Mouse (Mus musculus) embryonic facial prominence, embryonic 15.5 days (tissue): Measurements from ENCODE around the gene Gpld1. TPM values are rescaled to one million over a fixed set of nuclear protein-coding genes. Genes with fewer than 3 reads are reported as not detected.

Experiments used
- ATAC-seq: fragments of 200-750 bp; cut with Nextera tagmentation; 2 replicates; pipeline ENCODE4 v1.8.0; 2017; ENCODE audit warnings: low read depth, moderate TSS enrichment; ENCODE audit not compliant: insufficient number of reproducible peaks, low FRiP score, low TSS enrichment
- H3K27ac ChIP-seq: fragments of 300-500 bp; sonication (generic); replicated peaks from 2 replicates; pipeline ENCODE4 v1.5.1; 2015; ENCODE audit warnings: mild to moderate bottlenecking, inconsistent platforms
- H3K27me3 ChIP-seq: fragments of 300-500 bp; sonication (generic); 2 replicates; pipeline ENCODE4 v1.6.1; 2015; ENCODE audit warnings: inconsistent platforms
- H3K36me3 ChIP-seq: fragments of 300-500 bp; sonication (generic); 2 replicates; pipeline ENCODE4 v1.6.1; 2015; ENCODE audit warnings: mild to moderate bottlenecking, inconsistent platforms
- H3K4me1 ChIP-seq: fragments of 300-500 bp; sonication (generic); 2 replicates; pipeline ENCODE4 v1.6.1; 2015; ENCODE audit warnings: inconsistent platforms
- H3K4me2 ChIP-seq: fragments of 300-500 bp; sonication (generic); replicated peaks from 2 replicates; pipeline ENCODE4 v1.6.1; 2015; ENCODE audit warnings: mild to moderate bottlenecking, inconsistent platforms
- H3K4me3 ChIP-seq: fragments of 300-500 bp; sonication (generic); replicated peaks from 2 replicates; pipeline ENCODE4 v1.5.1; 2015; ENCODE audit warnings: mild to moderate bottlenecking, inconsistent platforms
- H3K9ac ChIP-seq: fragments of 300-500 bp; sonication (generic); 2 replicates; pipeline ENCODE4 v1.6.1; 2015; ENCODE audit warnings: inconsistent platforms
- H3K9me3 ChIP-seq: fragments of 300-500 bp; sonication (generic); replicated peaks from 2 replicates; pipeline ENCODE4 v1.6.1; 2016; ENCODE audit warnings: inconsistent platforms
- WGBS: fragments of 180-500 bp; shearing (Covaris S2); methylation state at CpG from one replicate; pipeline ENCODE4 v1.1.7; 2015; 5-methylcytosine and 5-hydroxymethylcytosine counted together
- polyA plus RNA-seq: library from polyadenylated mRNA; unstranded; fragments of >200 nt; fragmentation: Nextera tagmentation; extraction: Ambion mirVana; gene quantifications from 2 replicates; pipeline ENCODE4 v1.2.1, GENCODE M21; 2015

The Gpld1 gene
- polyA plus RNA-seq, 1 experiment from 2014 or later, result 4.4 TPM

DNA sequence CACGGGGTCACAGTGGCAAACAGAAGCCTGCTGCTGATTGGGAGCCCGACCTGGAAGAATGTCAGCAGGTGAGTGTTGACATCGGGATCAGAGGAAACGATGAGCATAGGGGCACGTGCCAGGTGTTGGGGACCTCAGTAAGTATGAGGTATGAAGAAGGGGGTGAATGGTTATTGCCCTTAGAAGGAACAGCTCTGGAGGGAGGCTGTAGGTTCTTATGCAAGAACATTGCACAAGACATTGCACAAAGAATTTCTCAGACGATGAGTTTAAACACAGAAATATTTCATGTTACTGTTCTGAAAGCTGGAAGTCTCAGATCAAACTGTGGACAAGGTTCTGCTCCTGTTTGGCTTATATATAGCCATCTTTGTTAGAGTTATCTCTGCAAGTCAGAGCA lies 38.1 kb downstream of the Gpld1 start:
- H3K9ac ChIP-seq, result no peak overlapping the region
- H3K27me3 ChIP-seq, result no peaks in the 10 kb centered on the region
- WGBS, result 82% methylated on average over 6 of the region's 6 CpGs

GRCm38 (mm10) chr13:24985435-24985834 lies 42.5 kb downstream of the Gpld1 start:
- H3K27ac ChIP-seq, result no peak overlapping the region
- no peak overlapping the region for H3K9ac ChIP-seq
- no peak overlapping the region for H3K4me2 ChIP-seq
- H3K4me3 ChIP-seq, result no peak overlapping the region
- H3K27me3 ChIP-seq, result no peaks in the 10 kb centered on the region
- 42% methylated on average over 2 of the region's 2 CpGs for WGBS
- H3K4me1 ChIP-seq, result no peaks in the 10 kb centered on the region
- 0 out of 2 replicates have a peak, but pooled peaks cover 10% of the 10 kb centered on the region for H3K36me3 ChIP-seq
- no peaks in the 10 kb centered on the region for H3K9me3 ChIP-seq
- no peak for ATAC-seq

More for the DNA sequence above, 38.1 kb downstream of the Gpld1 start:
- Histone ChIP-seq H3K4me2 (no peak overlapping the region), H3K36me3 (no peaks in the 10 kb centered on the region), H3K4me3 (no peak overlapping the region), H3K4me1 (0 out of 2 replicates have a peak, but pooled peaks cover 3% of the 10 kb centered on the region), H3K9me3 (no peaks in the 10 kb centered on the region), H3K27ac (no peak overlapping the region)
- ATAC-seq, result no peak

DNA sequence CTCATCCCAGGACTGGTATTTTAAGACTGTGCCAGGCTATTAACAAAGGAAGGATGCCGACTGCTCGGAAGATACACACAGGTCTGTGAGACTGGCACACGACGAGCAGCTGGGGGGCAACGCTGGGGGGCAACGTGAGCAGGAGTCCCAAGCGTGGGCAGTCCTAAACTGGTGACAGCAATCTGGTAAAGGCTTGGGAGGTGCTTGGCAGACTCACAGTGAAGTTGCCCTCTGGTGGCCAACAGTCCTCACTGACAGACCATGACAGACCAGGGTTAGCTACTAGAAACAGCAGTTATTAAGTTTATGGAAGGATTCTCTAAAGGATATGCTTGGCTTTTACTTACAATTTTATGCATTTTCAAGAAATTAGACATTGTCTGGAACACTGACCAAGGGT lies 45.4 kb downstream of the Gpld1 start:
- ATAC-seq, result no peak
- Histone ChIP-seq H3K36me3 (peaks cover 17% of the 10 kb centered on the region; the same call in 1 of the 2 replicates), H3K9me3 (no peaks in the 10 kb centered on the region), H3K4me3 (no peak overlapping the region), H3K27ac (no peak overlapping the region), H3K4me2 (no peak overlapping the region), H3K27me3 (no peaks in the 10 kb centered on the region), H3K9ac (no peak overlapping the region), H3K4me1 (no peaks in the 10 kb centered on the region)
- WGBS, result 28% methylated on average over 7 of the region's 7 CpGs

GRCm38 (mm10) chr13:24989006-24989405 lies 46.1 kb downstream of the Gpld1 start:
- H3K36me3 ChIP-seq, result peaks cover 21% of the 10 kb centered on the region
- WGBS, result 78% methylated on average over 6 of the region's 6 CpGs
- no peak overlapping the region for H3K4me2 ChIP-seq
- no peaks in the 10 kb centered on the region for H3K9me3 ChIP-seq
- H3K4me1 ChIP-seq, result no peaks in the 10 kb centered on the region; the same call in 1 of the 2 replicates
- H3K27me3 ChIP-seq, result no peaks in the 10 kb centered on the region
- ATAC-seq, result no peak
- H3K27ac ChIP-seq, result no peak overlapping the region
- no peak overlapping the region for H3K4me3 ChIP-seq
- no peak overlapping the region for H3K9ac ChIP-seq

- Histone ChIP-seq H3K27ac (no peak overlapping the region), H3K9ac (no peak overlapping the region), H3K4me2 (no peak overlapping the region), H3K36me3 (peaks cover 59% of the 10 kb centered on the region), H3K9me3 (no peaks in the 10 kb centered on the region), H3K4me1 (no peaks in the 10 kb centered on the region; the same call in 1 of the 2 replicates), H3K4me3 (no peak overlapping the region), H3K27me3 (no peaks in the 10 kb centered on the region)
- 21% methylated on average over 2 of the region's 2 CpGs for WGBS
- 0 out of 2 replicates have a peak, but pooled peaks have one; percentile 44 for ATAC-seq
Observed at GRCm38 (mm10) chr13:24993160-24993559, 50.2 kb downstream of the Gpld1 start.

- Histone ChIP-seq H3K9me3 (no peaks in the 10 kb centered on the region), H3K27me3 (no peaks in the 10 kb centered on the region), H3K4me2 (no peak overlapping the region), H3K27ac (no peak overlapping the region), H3K9ac (no peak overlapping the region), H3K36me3 (peaks cover 72% of the 10 kb centered on the region), H3K4me1 (no peaks in the 10 kb centered on the region), H3K4me3 (no peak overlapping the region)
- no peak for ATAC-seq
- 88% methylated on average over 2 of the region's 2 CpGs for WGBS
Observed at GRCm38 (mm10) chr13:24999538-24999937, 56.6 kb downstream of the Gpld1 start.

DNA sequence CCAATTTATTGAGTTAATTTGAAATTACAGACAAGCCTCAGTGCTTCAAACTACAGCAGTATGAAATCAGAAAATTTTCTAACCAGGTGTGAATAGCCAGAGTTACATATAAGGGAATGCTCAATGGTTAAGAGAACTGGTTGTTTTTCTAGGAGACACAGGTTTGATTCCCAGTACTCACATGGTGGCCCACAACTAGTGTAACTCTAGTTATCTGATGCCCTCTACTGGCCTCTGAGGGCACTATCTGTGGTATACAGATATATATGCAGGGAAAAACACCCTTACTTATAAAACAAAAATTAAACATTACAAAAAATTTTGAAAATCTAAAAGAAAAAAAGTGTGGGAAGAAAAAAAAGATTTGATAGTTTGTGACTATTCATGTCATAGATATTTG lies 60.0 kb downstream of the Gpld1 start:
- ATAC-seq, result no peak
- Histone ChIP-seq H3K36me3 (peaks cover 57% of the 10 kb centered on the region), H3K4me1 (no peaks in the 10 kb centered on the region), H3K27me3 (no peaks in the 10 kb centered on the region), H3K27ac (no peak overlapping the region), H3K9me3 (no peaks in the 10 kb centered on the region), H3K9ac (no peak overlapping the region), H3K4me2 (no peak overlapping the region), H3K4me3 (no peak overlapping the region)

- H3K9me3 ChIP-seq, result no peaks in the 10 kb centered on the region
- H3K27ac ChIP-seq, result no peak overlapping the region
- peaks cover 23% of the 10 kb centered on the region for H3K36me3 ChIP-seq
- H3K9ac ChIP-seq, result no peak overlapping the region
- no peak for ATAC-seq
- no peak overlapping the region for H3K4me3 ChIP-seq
- WGBS, result 73% methylated on average over 8 of the region's 8 CpGs
- no peaks in the 10 kb centered on the region for H3K27me3 ChIP-seq
- H3K4me1 ChIP-seq, result no peaks in the 10 kb centered on the region
- no peak overlapping the region for H3K4me2 ChIP-seq
Observed at GRCm38 (mm10) chr13:25007115-25007514, 64.2 kb downstream of the Gpld1 start.

GRCm38 (mm10) chr13:25018316-25018715 lies 75.4 kb downstream of the Gpld1 start:
- ATAC-seq, result no peak
- no peaks in the 10 kb centered on the region for H3K27me3 ChIP-seq
- peaks cover 13% of the 10 kb centered on the region for H3K4me1 ChIP-seq
- no peak overlapping the region for H3K9ac ChIP-seq
- H3K36me3 ChIP-seq, result no peaks in the 10 kb centered on the region
- 89% methylated on average over 9 of the region's 9 CpGs for WGBS
- no peaks in the 10 kb centered on the region for H3K9me3 ChIP-seq
- no peak overlapping the region for H3K27ac ChIP-seq
- H3K4me3 ChIP-seq, result no peak overlapping the region
- H3K4me2 ChIP-seq, result no peak overlapping the region

GRCm38 (mm10) chr13:25019793-25020539 lies 77.0 kb downstream of the Gpld1 start, which contains the start of gene Mrs2:
Gene Mrs2 (minus strand): TSS chr13:25020379.
- H3K4me1 ChIP-seq, result peaks cover 13% of the 10 kb centered on the region
- peak within 1 kb of the TSS; percentile 85 for H3K4me3 ChIP-seq
- peak within 1 kb of the TSS; percentile 63; the same call in 1 of the 2 replicates for H3K27ac ChIP-seq
- H3K36me3 ChIP-seq, result no peaks in the 10 kb centered on the region
- no peaks in the 10 kb centered on the region for H3K9me3 ChIP-seq
- H3K4me2 ChIP-seq, result peak within 1 kb of the TSS; percentile 76
- WGBS, result under 1% methylated on average over 68 of the region's 84 CpGs
- peak; percentile 88 for ATAC-seq
- no peaks in the 10 kb centered on the region for H3K27me3 ChIP-seq
- peak within 1 kb of the TSS; percentile 85 for H3K9ac ChIP-seq

- peak overlapping the region; percentile 76 for H3K4me2 ChIP-seq
- 0 out of 2 replicates have a peak overlapping the region, but pooled peaks have one; percentile 63 for H3K27ac ChIP-seq
- no peak for ATAC-seq
- H3K9ac ChIP-seq, result peak overlapping the region; percentile 85
- WGBS, result 50% methylated on average over 4 of the region's 4 CpGs
- peaks cover 13% of the 10 kb centered on the region for H3K4me1 ChIP-seq
- H3K36me3 ChIP-seq, result no peaks in the 10 kb centered on the region
- no peaks in the 10 kb centered on the region for H3K9me3 ChIP-seq
- peak overlapping the region; percentile 85 for H3K4me3 ChIP-seq
- H3K27me3 ChIP-seq, result no peaks in the 10 kb centered on the region
Observed at GRCm38 (mm10) chr13:25020540-25020892, 77.6 kb downstream of the Gpld1 start.

- WGBS, result 69% methylated on average over 4 of the region's 4 CpGs
- peaks cover 13% of the 10 kb centered on the region for H3K4me1 ChIP-seq
- no peak for ATAC-seq
- H3K36me3 ChIP-seq, result no peaks in the 10 kb centered on the region
- no peak overlapping the region for H3K27ac ChIP-seq
- no peak overlapping the region for H3K4me2 ChIP-seq
- no peaks in the 10 kb centered on the region for H3K9me3 ChIP-seq
- H3K4me3 ChIP-seq, result no peak overlapping the region
- no peaks in the 10 kb centered on the region for H3K27me3 ChIP-seq
- H3K9ac ChIP-seq, result no peak overlapping the region
Observed at GRCm38 (mm10) chr13:25022386-25022785, 79.4 kb downstream of the Gpld1 start.
